Mouse (Mus musculus) C2C12 (cell line): ENCODE results near the gene Ift57. TPM values are rescaled to one million over a fixed set of nuclear protein-coding genes. Genes with fewer than 3 reads are reported as not detected.
A peak's percentile ranks its signal among the peaks of the same experiment; 100 is the strongest.

Experiments used
- H3K27me3 ChIP-seq: one replicate; pipeline ENCODE4 v1.6.1; 2011; ENCODE audit not compliant: control insufficient read depth, insufficient read depth, insufficient read length
- H3K36me3 ChIP-seq: one replicate; pipeline ENCODE4 v1.6.1; 2011; ENCODE audit not compliant: control insufficient read depth, insufficient read depth
- H3K4me3 ChIP-seq: one replicate; pipeline ENCODE4 v1.5.1; 2011; ENCODE audit warnings: mild to moderate bottlenecking, control low read depth; ENCODE audit not compliant: poor library complexity, insufficient read depth, severe bottlenecking
- H3K79me2 ChIP-seq: one replicate; pipeline ENCODE4 v1.6.1; 2011; ENCODE audit not compliant: control insufficient read depth, insufficient read depth
- H3K79me3 ChIP-seq: one replicate; pipeline ENCODE4 v1.6.1; 2011; ENCODE audit warnings: low read depth, control low read depth
- H3ac ChIP-seq: one replicate; pipeline ENCODE3; 2011; ENCODE audit warnings: low read depth; ENCODE audit not compliant: control insufficient read depth, insufficient read length
- CEBPB ChIP-seq: IDR thresholded peaks from one replicate; pipeline ENCODE4 v1.6.1; 2011; ENCODE audit warnings: low read depth, mild to moderate bottlenecking, control low read depth, moderate library complexity
- CTCF ChIP-seq: IDR thresholded peaks from one replicate; pipeline ENCODE4 v1.5.1; 2011; ENCODE audit not compliant: control insufficient read depth, insufficient read depth, insufficient read length
- FOSL1 ChIP-seq: IDR thresholded peaks from one replicate; pipeline ENCODE4 v1.8.0; 2011; ENCODE audit warnings: mild to moderate bottlenecking, low read length; ENCODE audit not compliant: poor library complexity, insufficient read depth, severe bottlenecking
- MAX ChIP-seq: IDR thresholded peaks from one replicate; pipeline ENCODE4 v1.6.1; 2011; ENCODE audit warnings: mild to moderate bottlenecking, control low read depth
- MYOD1 ChIP-seq: IDR thresholded peaks from one replicate; pipeline ENCODE4 v1.6.1; 2011; ENCODE audit warnings: low read depth; ENCODE audit not compliant: control insufficient read depth, insufficient read length
- MYOG ChIP-seq: IDR thresholded peaks from one replicate; pipeline ENCODE4 v1.6.1; 2011; ENCODE audit not compliant: control insufficient read depth, insufficient read length; ENCODE audit errors: extremely low read depth
- USF1 ChIP-seq: IDR thresholded peaks from one replicate; pipeline ENCODE4 v1.6.1; 2011; ENCODE audit warnings: low read depth, mild to moderate bottlenecking, control low read depth, moderate library complexity
- long read RNA-seq, 2 experiments: library from polyadenylated mRNA; unstranded; transcript quantifications; one replicate each; pipeline ENCODE4 v2.0.0; 2019 to 2020
- polyA plus RNA-seq: library from polyadenylated mRNA; unstranded; fragments of >200 nt; fragmentation: generic; extraction: Trizol; gene quantifications from one replicate; pipeline ENCODE4 v1.2.1, GENCODE M21; 2012; ENCODE audit warnings: missing spikeins

Ift57 gene
- 12.6 TPM for polyA plus RNA-seq
- long read RNA-seq, experiment 1, transcript Ift57-201 (11 exons, 2,601 nt), result major isoform, 53 of 62 reads
- long read RNA-seq, experiment 1, partial matches to known transcripts, result 5 of 62 reads
- long read RNA-seq, experiment 1, other reads (novel, unspliced or antisense), result 4 of 62 reads
- long read RNA-seq, experiment 2, transcript Ift57-201 (11 exons, 2,601 nt), result major isoform, 147 of 172 reads
- long read RNA-seq, experiment 2, partial matches to known transcripts, result 15 of 172 reads
- long read RNA-seq, experiment 2, other reads (novel, unspliced or antisense), result 10 of 172 reads

- peak; percentile 11 for TF ChIP-seq MAX
- TF ChIP-seq MYOD1, result no peak
- TF ChIP-seq CTCF, result no peak
- H3K79me2 ChIP-seq, result peaks cover 22% of the 10 kb centered on the region
- no peaks in the 10 kb centered on the region for H3K36me3 ChIP-seq
- H3ac ChIP-seq, result peak within 1 kb of the TSS; percentile 84
- H3K4me3 ChIP-seq, result peak within 1 kb of the TSS; percentile 61
- peaks cover 2% of the 10 kb centered on the region for H3K79me3 ChIP-seq
- no peaks in the 10 kb centered on the region for H3K27me3 ChIP-seq
Measured at GRCm38 (mm10) chr16:49698620-49699525, at the start of gene Ift57. TSS of gene Ift57 (plus strand) at chr16:49699233.

DNA sequence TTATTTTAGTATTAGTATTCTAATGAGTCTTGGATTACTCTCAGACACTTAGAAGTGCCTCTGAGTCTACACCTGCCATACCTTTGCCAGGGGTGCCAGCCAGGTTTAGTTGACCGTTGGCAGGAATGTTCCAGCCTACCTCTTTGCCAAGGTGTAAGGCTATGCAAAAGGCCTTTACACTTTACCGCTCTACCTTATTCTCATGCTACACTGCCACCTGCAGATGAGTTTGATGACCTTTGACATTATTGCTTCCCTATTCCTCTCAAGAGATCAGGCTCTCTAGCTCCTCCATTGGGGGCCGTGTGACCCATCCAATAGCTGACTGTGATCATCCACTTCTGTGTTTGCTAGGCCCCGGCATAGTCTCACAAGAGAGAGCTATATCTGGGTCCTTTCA is 41.9 kb upstream of the Ift57 start:
- Histone ChIP-seq H3K4me3 (no peak overlapping the region), H3K79me2 (no peaks in the 10 kb centered on the region), H3ac (no peak overlapping the region), H3K79me3 (no peaks in the 10 kb centered on the region), H3K36me3 (no peaks in the 10 kb centered on the region), H3K27me3 (no peaks in the 10 kb centered on the region)
- TF ChIP-seq MAX (no peak), USF1 (no peak), CEBPB (no peak), MYOG (no peak), FOSL1 (no peak)

DNA sequence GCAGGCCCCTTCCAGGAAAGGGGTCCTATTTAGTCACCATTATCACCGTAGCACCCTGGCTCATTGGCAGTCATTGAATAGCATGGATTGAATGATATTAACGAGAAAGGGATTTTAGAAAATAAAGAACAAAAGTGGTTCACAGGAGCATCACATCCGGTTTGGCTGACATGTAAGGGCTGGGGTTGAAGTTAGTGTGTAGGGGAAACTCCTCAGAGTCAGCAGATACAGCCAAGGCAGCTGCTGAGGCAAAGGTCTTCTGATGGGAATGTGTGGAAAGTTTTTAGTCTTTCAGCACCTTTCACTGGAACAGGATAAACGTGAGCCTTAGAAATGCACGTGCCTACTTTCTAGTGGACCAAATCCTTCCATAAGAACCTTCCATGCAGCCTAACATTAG is 41.0 kb upstream of the Ift57 start:
- H3K79me3 ChIP-seq, result no peaks in the 10 kb centered on the region
- TF ChIP-seq MAX, result no peak
- TF ChIP-seq CEBPB, result no peak
- TF ChIP-seq MYOD1, result no peak
- TF ChIP-seq CTCF, result no peak
- TF ChIP-seq MYOG, result no peak
- no peak for TF ChIP-seq FOSL1
- no peak for TF ChIP-seq USF1
- no peaks in the 10 kb centered on the region for H3K79me2 ChIP-seq
- no peak overlapping the region for H3ac ChIP-seq
- no peaks in the 10 kb centered on the region for H3K27me3 ChIP-seq
- H3K4me3 ChIP-seq, result no peak overlapping the region
- no peaks in the 10 kb centered on the region for H3K36me3 ChIP-seq

DNA sequence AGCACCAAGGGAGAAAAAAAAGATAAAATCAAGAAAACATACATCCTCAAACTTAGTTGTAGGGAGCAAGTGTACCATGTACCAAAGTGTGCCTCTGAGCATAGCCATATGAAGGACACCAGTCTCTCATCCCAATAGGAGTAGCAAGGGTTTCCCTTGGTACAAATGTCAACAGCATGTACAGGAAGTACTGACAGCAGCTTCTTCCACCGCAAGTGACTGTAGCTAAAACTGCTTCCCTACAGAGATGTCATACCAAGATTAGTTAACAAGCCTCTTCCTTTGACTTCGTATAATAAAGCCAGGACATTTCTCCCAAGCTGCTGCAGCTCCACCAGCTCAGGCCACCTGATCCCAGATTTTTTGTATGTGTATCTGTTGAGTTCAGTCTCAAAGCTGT is 39.9 kb upstream of the Ift57 start:
- H3K36me3 ChIP-seq, result no peaks in the 10 kb centered on the region
- TF ChIP-seq CTCF (no peak), CEBPB (no peak), USF1 (no peak), MAX (no peak), FOSL1 (no peak), MYOD1 (no peak), MYOG (no peak)
- H3K27me3 ChIP-seq, result no peaks in the 10 kb centered on the region
- H3K79me2 ChIP-seq, result no peaks in the 10 kb centered on the region
- no peaks in the 10 kb centered on the region for H3K79me3 ChIP-seq
- no peak overlapping the region for H3ac ChIP-seq
- H3K4me3 ChIP-seq, result no peak overlapping the region

DNA sequence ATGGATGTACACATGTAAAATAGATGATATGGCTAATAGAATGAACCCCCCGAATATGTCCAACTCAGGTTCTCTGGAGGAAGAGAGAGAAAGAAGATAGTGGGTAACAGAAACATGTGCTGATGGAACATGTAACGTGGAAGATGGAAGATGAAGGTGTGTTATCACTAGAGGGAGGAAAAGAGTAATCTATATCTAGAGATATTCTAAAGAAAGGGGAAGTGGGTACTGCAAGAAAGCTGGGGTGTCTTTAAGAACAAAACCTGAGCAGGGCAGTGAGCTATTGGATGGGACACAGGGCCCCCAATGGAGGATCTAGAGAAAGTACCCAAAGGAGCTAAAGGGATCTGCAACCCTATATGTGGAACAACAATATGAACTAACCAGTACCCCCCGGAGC is 38.9 kb upstream of the Ift57 start:
- no peaks in the 10 kb centered on the region for H3K27me3 ChIP-seq
- H3K79me3 ChIP-seq, result no peaks in the 10 kb centered on the region
- H3K36me3 ChIP-seq, result no peaks in the 10 kb centered on the region
- no peak overlapping the region for H3K4me3 ChIP-seq
- no peaks in the 10 kb centered on the region for H3K79me2 ChIP-seq
- TF ChIP-seq CTCF (no peak), MYOD1 (no peak), USF1 (no peak), MYOG (no peak), FOSL1 (no peak), MAX (no peak), CEBPB (no peak)
- H3ac ChIP-seq, result no peak overlapping the region

DNA sequence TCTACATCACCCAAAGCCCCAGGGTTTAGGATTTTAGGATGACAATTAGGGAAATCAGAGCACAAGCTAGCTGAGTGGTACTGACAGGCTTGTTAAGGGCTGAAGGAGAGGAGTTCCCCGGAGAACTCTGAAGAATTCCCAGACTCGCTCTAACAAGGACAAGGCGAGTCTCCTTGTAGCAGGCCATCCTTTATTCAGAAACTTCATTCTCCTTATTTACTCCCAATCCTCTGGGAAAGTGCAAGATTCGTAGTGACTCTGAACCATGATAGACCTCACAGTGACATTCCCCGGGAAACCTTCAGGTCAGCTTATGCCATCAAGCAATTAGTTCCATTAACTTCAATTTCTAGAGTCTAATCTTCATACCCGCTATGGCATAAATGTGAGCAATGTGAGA is 36.8 kb upstream of the Ift57 start:
- no peaks in the 10 kb centered on the region for H3K79me3 ChIP-seq
- no peaks in the 10 kb centered on the region for H3K36me3 ChIP-seq
- no peaks in the 10 kb centered on the region for H3K79me2 ChIP-seq
- H3ac ChIP-seq, result no peak overlapping the region
- TF ChIP-seq MYOG, result no peak
- TF ChIP-seq USF1, result no peak
- no peak for TF ChIP-seq CTCF
- TF ChIP-seq MAX, result no peak
- no peak for TF ChIP-seq FOSL1
- no peak for TF ChIP-seq MYOD1
- TF ChIP-seq CEBPB, result no peak
- no peaks in the 10 kb centered on the region for H3K27me3 ChIP-seq
- H3K4me3 ChIP-seq, result no peak overlapping the region
